Mouse (Mus musculus): ENCODE data around the gene Fam172a. TPM values are rescaled to one million over a fixed set of nuclear protein-coding genes. Genes with fewer than 3 reads are reported as not detected.

Gene Fam172a
- total and polyA plus RNA-seq, 3 experiments = 33.4 to 89.8 (median 45.3) TPM

GRCm38 (mm10) chr13:77909184-77909583 lies 207.4 kb downstream of the Fam172a start:
- no peak for TF ChIP-seq GATA1 (IDR thresholded peaks at IDR 0.05; ENCODE audit: borderline replicate concordance, low read length)
- TF ChIP-seq CTCF (IDR thresholded peaks at IDR 0.05; ENCODE audit: low read depth, low read length) = no peak
- H3K4me1 ChIP-seq (ENCODE audit: insufficient read depth, low read depth, low read length) = no peaks in the 10 kb centered on the region
- H3K36me3 ChIP-seq (replicated peaks) = peaks cover 10% of the 10 kb centered on the region
- H3K4me3 ChIP-seq (ENCODE audit: low read depth, low read length) = no peak overlapping the region
- ATAC-seq (ENCODE audit: extremely low read depth, insufficient number of reproducible peaks, low FRiP score, poor library complexity, severe bottlenecking) = no peak
- DNase-seq (ENCODE audit: low spot score) = no peak
- H3K9me3 ChIP-seq (replicated peaks) = no peaks in the 10 kb centered on the region
- H3K27me3 ChIP-seq (ENCODE audit: insufficient read depth, low read length) = no peaks in the 10 kb centered on the region

GRCm38 (mm10) chr13:77922834-77923233 lies 221.0 kb downstream of the Fam172a start:
- no peak for ATAC-seq (ENCODE audit: extremely low read depth, insufficient number of reproducible peaks, low FRiP score, poor library complexity, severe bottlenecking)
- TF ChIP-seq GATA1 (IDR thresholded peaks at IDR 0.05; ENCODE audit: borderline replicate concordance, low read length) (no peak), TAL1 (conservative IDR thresholded peaks at IDR 0.05; ENCODE audit: low read depth, low read length) (no peak), GATA2 (IDR thresholded peaks at IDR 0.05; ENCODE audit: borderline replicate concordance, low read depth, low read length) (no peak), CTCF (IDR thresholded peaks at IDR 0.05; ENCODE audit: low read depth, low read length) (no peak), POLR2AphosphoS5 (IDR thresholded peaks at IDR 0.05; ENCODE audit: insufficient replicate concordance, low read depth, low read length) (no peak)
- Histone ChIP-seq H3K4me3 (ENCODE audit: low read depth, low read length) (no peak overlapping the region), H3K9me3 (replicated peaks) (no peaks in the 10 kb centered on the region), H3K36me3 (replicated peaks) (peaks cover 6% of the 10 kb centered on the region), H3K27me3 (ENCODE audit: insufficient read depth, low read length) (no peaks in the 10 kb centered on the region), H3K4me1 (ENCODE audit: insufficient read depth, low read depth, low read length) (0 out of 2 replicates have a peak, but pooled peaks cover 2% of the 10 kb centered on the region)
- no peak for DNase-seq (ENCODE audit: low spot score)

GRCm38 (mm10) chr13:77957611-77958010 lies 255.8 kb downstream of the Fam172a start:
- ATAC-seq (ENCODE audit: extremely low read depth, insufficient number of reproducible peaks, low FRiP score, poor library complexity, severe bottlenecking) (no peak), DNase-seq (ENCODE audit: low spot score) (no peak)
- Histone ChIP-seq H3K27me3 (ENCODE audit: insufficient read depth, low read length) (no peaks in the 10 kb centered on the region), H3K4me1 (ENCODE audit: insufficient read depth, low read depth, low read length) (no peaks in the 10 kb centered on the region), H3K36me3 (replicated peaks) (peaks cover under 1% of the 10 kb centered on the region), H3K9me3 (replicated peaks) (no peaks in the 10 kb centered on the region), H3K4me3 (ENCODE audit: low read depth, low read length) (no peak overlapping the region)
- TF ChIP-seq CTCF (IDR thresholded peaks at IDR 0.05; ENCODE audit: low read depth, low read length) (no peak), TAL1 (conservative IDR thresholded peaks at IDR 0.05; ENCODE audit: low read depth, low read length) (no peak), GATA1 (IDR thresholded peaks at IDR 0.05; ENCODE audit: borderline replicate concordance, low read length) (no peak), GATA2 (IDR thresholded peaks at IDR 0.05; ENCODE audit: borderline replicate concordance, low read depth, low read length) (no peak), POLR2AphosphoS5 (IDR thresholded peaks at IDR 0.05; ENCODE audit: insufficient replicate concordance, low read depth, low read length) (no peak)

- H3K9me3 ChIP-seq (replicated peaks) = no peaks in the 10 kb centered on the region
- ATAC-seq (ENCODE audit: extremely low read depth, insufficient number of reproducible peaks, low FRiP score, poor library complexity, severe bottlenecking) = no peak
- no peak for DNase-seq (ENCODE audit: low spot score)
- H3K4me1 ChIP-seq (ENCODE audit: insufficient read depth, low read depth, low read length) = no peaks in the 10 kb centered on the region
- no peaks in the 10 kb centered on the region for H3K36me3 ChIP-seq (replicated peaks)
- TF ChIP-seq GATA2 (IDR thresholded peaks at IDR 0.05; ENCODE audit: borderline replicate concordance, low read depth, low read length) = no peak
- no peak for TF ChIP-seq CTCF (IDR thresholded peaks at IDR 0.05; ENCODE audit: low read depth, low read length)
- TF ChIP-seq TAL1 (conservative IDR thresholded peaks at IDR 0.05; ENCODE audit: low read depth, low read length) = no peak
- TF ChIP-seq GATA1 (IDR thresholded peaks at IDR 0.05; ENCODE audit: borderline replicate concordance, low read length) = no peak
- no peak for TF ChIP-seq POLR2AphosphoS5 (IDR thresholded peaks at IDR 0.05; ENCODE audit: insufficient replicate concordance, low read depth, low read length)
- H3K27me3 ChIP-seq (ENCODE audit: insufficient read depth, low read length) = no peaks in the 10 kb centered on the region
- no peak overlapping the region for H3K4me3 ChIP-seq (ENCODE audit: low read depth, low read length)
Measured at GRCm38 (mm10) chr13:77959493-77960272, 257.9 kb downstream of the Fam172a start.

GRCm38 (mm10) chr13:77976248-77976647 lies 274.4 kb downstream of the Fam172a start:
- Histone ChIP-seq H3K4me3 (ENCODE audit: low read depth, low read length) (no peak overlapping the region), H3K9me3 (replicated peaks) (no peaks in the 10 kb centered on the region), H3K36me3 (replicated peaks) (no peaks in the 10 kb centered on the region), H3K27me3 (ENCODE audit: insufficient read depth, low read length) (no peaks in the 10 kb centered on the region), H3K4me1 (ENCODE audit: insufficient read depth, low read depth, low read length) (no peaks in the 10 kb centered on the region)
- ATAC-seq (ENCODE audit: extremely low read depth, insufficient number of reproducible peaks, low FRiP score, poor library complexity, severe bottlenecking) = no peak
- DNase-seq (ENCODE audit: low spot score) = no peak
- TF ChIP-seq GATA2 (IDR thresholded peaks at IDR 0.05; ENCODE audit: borderline replicate concordance, low read depth, low read length) (no peak), CTCF (IDR thresholded peaks at IDR 0.05; ENCODE audit: low read depth, low read length) (no peak), POLR2AphosphoS5 (IDR thresholded peaks at IDR 0.05; ENCODE audit: insufficient replicate concordance, low read depth, low read length) (no peak), TAL1 (conservative IDR thresholded peaks at IDR 0.05; ENCODE audit: low read depth, low read length) (no peak), GATA1 (IDR thresholded peaks at IDR 0.05; ENCODE audit: borderline replicate concordance, low read length) (no peak)

GRCm38 (mm10) chr13:77977121-77977520 lies 275.3 kb downstream of the Fam172a start:
- H3K9me3 ChIP-seq (replicated peaks) = no peaks in the 10 kb centered on the region
- no peaks in the 10 kb centered on the region for H3K4me1 ChIP-seq (ENCODE audit: insufficient read depth, low read depth, low read length)
- DNase-seq (ENCODE audit: low spot score) = no peak
- H3K4me3 ChIP-seq (ENCODE audit: low read depth, low read length) = no peak overlapping the region
- TF ChIP-seq GATA2 (IDR thresholded peaks at IDR 0.05; ENCODE audit: borderline replicate concordance, low read depth, low read length) (no peak), TAL1 (conservative IDR thresholded peaks at IDR 0.05; ENCODE audit: low read depth, low read length) (no peak), CTCF (IDR thresholded peaks at IDR 0.05; ENCODE audit: low read depth, low read length) (no peak), GATA1 (IDR thresholded peaks at IDR 0.05; ENCODE audit: borderline replicate concordance, low read length) (no peak), POLR2AphosphoS5 (IDR thresholded peaks at IDR 0.05; ENCODE audit: insufficient replicate concordance, low read depth, low read length) (no peak)
- no peak for ATAC-seq (ENCODE audit: extremely low read depth, insufficient number of reproducible peaks, low FRiP score, poor library complexity, severe bottlenecking)
- H3K27me3 ChIP-seq (ENCODE audit: insufficient read depth, low read length) = no peaks in the 10 kb centered on the region
- no peaks in the 10 kb centered on the region for H3K36me3 ChIP-seq (replicated peaks)

Data from G1E (cell line).